Mouse (Mus musculus): ENCODE measurements around the gene Col13a1.

Gene Col13a1

DNA sequence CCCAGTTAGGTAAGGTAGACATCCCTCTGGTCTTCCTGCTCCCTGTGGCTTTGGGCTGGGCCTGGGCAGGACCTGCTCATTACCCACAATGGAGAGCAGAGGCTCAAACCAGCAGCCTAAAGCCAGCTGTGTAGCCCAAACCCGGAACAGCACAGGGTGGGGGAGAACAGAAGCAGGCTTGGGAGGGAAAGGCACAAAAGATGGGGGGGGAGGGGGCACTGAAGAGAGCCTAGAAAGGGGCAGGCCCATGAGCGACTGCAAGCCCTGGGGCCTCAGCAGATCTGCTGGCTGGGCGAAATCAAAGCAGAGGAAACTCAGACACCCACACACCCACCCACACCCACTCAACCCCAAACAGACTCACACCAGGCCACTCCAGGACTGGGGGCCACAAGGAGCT lies 11.7 kb downstream of the Col13a1 start:
- DNase-seq = peak; percentile 83

DNA sequence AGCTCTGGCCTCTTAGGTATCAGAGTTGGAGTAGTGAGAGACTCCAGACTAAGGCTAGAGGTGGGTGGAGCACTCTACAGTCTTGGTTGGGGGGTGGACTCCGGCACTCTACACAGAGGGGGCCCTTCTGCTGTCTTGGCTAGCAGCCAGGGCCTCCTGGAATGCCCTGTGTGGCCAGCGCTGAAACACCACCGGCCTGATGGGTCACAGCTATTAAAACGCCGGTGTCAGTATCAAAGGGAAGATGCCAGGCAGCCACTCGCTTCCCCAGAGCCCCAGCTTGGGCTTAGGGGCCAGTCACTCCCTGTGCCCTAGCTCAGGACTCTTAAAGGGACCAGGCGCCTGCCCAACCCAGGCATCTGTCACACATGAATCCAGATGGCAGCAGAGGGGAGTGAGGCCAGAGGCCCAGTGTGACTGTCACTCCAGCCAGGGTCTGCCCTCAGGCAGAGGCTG lies 13.5 kb downstream of the Col13a1 start:
- DNase-seq = no peak

DNA sequence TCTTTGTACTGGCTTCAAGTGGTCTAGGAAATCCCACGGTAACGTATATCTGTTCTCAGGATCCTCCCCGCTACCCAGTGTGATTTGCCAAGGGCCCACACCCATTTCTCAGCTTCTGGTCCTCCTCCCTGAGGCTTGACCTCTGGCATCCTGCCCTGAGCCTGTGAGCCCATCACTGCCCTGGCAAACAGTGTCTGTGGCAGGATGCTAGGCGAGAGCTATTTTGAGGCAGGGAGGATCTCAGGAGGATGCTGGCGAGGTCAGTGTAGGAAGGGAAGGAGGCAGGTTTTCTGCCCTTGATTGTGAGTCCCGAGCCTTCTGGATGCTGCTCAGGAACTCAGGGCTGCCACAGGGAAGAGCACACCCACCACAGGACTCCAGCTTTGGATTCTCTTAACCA lies 22.2 kb downstream of the Col13a1 start:
- DNase-seq = peak; percentile 95

- no peak for DNase-seq
Measured at GRCm38 (mm10) chr10:61953916-61954315, 25.0 kb downstream of the Col13a1 start.

GRCm38 (mm10) chr10:61949542-61949941 lies 29.4 kb downstream of the Col13a1 start:
- DNase-seq = no peak

GRCm38 (mm10) chr10:61944386-61944785 lies 34.5 kb downstream of the Col13a1 start:
- no peak for DNase-seq

DNA sequence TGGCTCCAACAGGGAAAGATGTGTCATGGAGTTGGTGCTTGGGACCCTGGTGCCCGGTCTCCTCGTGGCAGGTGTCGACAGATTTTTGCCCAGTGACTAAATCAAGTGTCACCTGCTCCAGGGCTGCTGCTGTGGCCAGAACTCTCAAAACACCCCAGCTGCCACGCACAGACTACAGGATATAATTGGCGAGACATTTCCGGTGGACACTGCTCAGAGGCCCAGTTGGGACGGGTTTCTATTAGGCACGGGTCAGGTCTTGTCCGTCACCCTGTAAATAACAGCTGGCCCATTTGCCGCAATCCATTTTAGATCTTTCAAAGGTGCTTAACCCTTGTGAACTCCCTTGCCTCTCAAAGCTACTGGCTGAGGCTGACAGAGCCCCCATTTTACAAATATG lies 35.4 kb downstream of the Col13a1 start:
- DNase-seq = no peak

DNA sequence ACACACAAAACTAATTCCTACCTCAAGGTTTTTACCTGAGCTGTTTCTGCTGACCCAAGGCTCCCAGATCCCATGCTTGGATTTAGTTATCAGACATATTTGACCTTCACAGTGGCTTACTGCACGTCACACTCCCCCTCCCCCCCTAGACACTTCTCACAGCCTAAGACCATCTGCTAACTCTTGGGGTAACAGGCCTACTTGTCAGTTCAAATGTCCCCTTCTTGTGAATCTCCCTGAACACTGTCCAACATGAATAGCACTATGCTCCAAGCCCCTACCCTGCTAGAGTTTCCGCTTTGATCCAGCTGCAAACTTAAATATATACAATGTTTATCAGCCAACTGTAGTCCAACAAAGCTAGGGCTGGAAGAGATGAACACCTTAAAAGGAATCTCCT lies 36.2 kb downstream of the Col13a1 start:
- no peak for DNase-seq

DNA sequence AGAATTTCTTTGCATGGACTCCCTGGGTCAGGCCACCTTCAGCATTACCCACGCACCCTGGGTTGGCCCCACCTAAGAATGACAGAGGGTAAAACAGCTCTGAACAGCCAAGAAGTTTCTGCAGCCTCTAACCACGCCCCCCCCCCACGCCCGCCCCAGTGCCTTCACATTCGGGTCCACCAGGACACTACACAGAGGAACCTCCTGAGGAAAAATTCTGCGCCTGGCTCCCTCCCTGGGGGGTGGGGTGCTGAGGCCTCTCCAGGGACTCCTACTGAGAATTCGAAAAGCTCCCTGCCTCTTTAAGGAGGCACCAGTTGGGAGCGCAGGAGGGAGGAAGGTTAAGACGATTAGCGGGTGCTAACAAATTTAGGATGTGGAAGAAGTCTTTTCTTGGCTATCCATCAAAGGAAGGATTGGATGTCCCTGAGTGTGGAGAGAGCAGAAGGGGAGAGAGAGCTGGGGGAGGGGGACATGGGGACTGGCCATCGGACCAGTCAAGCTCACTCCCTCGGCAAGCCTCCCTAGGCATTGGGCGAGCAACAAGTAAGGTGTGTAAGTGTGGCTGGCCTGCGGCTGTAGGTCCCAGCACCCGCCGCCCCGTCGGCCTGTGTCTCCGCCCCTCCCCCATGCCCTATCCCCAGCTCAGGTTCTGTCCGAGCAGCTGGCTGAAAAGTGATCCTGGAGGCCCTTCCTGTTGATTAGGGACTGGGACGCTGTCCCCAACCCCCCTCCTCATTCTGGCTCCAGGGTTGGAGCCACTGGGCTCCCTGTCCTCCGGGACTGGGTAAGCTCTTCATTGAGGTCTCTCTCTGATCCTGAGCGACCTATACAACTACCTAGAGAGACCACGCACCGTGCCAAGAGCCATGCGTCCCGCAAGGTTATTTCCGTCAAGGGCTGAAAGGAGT lies 42.4 kb downstream of the Col13a1 start:
- DNase-seq = no peak

DNA sequence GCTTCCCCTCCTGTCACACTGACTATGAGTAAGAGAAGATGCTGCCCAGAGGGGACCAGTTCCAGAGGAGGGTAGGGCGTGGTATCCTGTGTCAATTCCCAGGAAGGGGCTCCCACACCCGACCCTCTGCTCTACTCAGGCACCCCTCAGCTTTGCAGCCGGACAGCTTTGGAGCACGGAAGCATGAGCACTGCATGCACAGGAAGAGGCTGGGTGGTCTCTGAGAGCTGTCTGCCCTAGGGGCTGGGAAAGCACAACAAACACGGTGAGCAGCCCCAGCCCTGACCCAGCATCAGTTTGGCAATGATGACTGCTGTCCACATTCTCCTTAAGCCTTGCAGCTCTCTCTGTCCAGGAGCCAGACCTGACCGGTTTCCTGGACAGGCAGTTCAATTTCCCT lies 47.2 kb downstream of the Col13a1 start:
- no peak for DNase-seq

DNA sequence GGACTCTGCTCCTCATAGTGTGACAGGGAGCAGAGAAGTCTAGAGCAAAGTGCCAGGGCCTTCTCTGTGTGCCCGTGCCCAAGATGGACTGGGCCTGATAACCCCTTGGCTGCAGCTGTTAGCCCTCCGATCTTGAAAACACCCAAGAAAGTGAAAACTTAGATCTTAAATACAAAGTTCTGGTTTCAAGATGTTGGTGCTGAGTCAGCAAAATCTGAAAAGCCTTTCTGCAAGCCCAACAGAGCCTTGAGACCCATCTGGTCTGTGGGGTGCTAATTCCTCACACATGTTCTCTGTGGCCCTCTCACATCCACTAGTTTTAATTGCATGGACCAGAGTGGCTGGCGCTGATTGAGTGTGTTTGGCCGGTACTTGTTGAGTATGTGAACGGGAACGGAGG lies 49.0 kb downstream of the Col13a1 start:
- DNase-seq = no peak

DNA sequence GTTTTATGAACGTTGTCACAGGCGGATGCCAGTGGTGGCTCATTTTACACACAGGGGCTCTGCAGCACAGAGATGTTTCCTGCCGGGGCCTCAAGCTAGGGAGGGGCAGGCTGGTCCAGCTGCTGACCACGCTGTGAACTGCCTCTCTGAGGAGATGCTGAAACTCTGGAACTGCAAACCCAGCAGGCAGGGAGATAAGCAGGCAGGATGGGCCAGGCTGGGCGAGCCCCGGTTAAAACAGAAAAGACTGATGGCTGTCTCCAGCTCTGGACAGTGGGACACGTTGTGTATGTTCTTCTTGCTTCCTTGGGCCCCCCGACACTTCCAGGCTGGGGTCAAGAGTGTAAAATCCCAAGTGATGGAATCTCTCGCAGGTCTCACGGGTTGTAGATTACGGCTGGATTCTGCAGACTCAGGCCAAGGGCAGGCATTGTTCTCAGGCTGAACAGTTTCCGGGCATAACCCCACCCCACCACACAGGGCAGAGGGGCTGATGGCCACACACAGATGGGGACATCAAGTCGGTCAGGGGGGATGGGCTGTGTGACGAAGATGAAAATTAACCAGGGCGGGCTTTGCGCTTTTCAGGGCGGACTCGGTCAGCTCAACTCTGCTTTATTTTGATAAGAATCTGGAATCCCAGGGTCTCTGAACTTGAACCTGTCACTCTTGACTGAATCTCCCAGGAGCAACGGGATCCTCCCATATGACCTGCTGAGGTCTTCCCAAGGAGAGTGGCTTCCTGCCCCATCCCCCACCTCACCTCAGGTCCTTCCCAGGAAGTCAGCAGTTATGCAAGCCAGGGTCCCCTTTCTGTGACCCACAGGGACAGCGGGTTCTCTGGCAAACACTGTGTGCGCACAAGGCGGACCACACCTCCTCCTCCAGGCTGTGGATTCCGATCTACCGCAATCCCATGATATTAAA lies 49.9 kb downstream of the Col13a1 start:
- DNase-seq = peak; percentile 95

DNA sequence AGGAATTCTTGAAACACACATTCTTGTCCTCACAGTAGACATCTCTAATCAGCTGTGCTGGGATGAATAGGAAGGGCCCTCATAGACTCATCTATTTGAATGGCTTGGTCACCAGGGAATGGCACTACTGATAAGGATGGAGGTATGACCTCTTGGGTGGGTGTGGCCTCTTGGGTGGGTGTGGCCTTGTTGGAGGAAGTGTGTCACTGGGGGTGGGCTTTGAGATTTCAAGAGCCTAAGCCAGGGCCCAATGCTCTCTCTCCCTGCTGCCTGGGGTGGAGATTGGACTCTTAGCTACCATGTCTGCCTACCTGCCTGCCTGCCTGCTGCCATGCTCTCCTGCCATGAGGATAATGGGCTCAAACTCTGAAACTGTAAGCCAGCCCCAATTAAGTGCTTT lies 53.2 kb downstream of the Col13a1 start:
- no peak for DNase-seq

DNA sequence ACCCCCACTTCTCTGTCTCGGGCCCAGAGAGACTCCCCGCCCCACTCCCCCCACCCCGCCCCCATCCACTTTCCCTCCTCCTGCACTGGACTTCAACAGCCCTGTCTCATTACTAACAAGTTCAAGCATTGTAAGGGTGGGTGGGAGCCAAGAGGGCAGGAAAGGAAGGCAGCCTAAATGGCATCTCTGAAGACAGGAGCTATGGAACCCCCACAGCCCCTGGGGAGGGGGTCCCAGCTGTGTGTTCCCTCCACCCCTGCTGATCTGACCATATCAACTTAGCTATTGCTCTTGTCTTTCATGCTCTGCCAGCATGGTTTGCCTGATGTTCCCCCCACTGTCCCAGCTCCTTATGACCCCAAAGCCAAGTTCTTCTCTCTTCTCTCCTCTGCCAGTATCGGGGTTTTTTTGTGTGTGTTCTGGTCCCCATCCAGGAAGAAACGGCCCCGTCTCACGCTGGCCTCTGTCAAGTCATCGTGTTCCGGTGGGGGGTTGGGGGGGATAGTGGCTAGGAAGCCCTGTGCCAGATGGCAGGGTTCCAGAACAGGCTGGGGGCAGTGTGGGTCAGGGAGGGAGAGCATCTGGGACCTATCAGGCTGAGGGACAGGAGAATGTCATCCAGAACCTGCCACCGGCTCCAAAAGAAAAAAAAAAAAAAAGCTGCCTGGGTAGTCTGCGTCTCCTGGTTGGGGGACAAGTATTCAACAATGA lies 58.1 kb downstream of the Col13a1 start:
- DNase-seq = peak; percentile 94

DNA sequence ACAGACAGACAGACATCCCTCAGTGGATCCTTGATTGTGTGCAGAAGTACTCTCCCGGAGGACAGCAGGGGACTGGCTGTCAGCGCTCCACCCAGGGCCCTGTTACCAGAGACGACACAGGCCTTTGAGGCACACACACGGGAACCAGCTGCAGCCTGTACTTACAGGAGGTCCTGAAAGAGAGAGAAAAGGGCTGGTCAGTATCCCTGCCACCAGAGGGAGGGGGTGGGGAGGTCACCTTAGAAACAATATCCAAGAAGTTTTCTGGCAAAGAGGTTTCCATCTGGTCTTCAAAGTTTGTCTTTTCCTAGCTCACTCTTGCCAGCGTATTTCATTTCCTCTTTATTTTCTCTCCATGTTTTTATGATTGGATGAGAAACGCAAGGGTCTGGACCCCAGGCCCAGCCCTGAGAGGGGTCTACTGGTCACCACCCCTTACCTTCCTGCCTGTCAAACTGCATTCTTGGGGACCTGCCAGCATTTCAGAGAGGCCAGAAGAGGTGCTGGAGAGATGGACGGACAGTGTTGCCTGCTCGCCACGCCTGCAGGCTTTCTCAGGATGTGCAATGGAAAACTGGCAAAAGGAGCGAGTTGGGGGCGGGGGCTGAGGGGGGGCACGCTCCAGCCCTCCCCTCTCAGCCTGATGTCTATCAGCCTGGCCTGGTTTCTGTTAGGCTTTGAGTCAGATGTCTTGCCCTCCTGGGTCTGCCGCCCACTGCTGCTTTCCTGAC lies 58.8 kb downstream of the Col13a1 start:
- DNase-seq = peak; percentile 92

DNA sequence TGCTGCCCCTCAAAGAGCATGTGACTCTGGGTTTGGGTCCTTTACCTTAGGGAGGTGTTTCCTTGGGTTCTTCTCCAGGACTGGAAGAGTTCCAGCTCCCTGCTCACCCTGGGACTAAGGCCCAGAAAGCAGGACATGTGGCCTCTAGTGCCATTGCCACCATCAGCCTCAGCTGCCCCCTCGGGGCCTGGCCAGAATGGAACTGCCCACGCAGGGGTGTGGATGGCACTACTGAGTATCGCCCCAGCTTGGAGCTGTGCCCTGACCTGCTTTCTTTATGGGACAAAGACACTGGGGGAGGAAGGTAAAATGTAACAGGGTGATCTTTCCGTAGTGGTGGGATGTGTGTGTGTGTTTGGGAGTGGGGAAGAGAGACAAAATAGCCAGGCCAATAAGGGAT lies 59.4 kb downstream of the Col13a1 start:
- DNase-seq = no peak

DNA sequence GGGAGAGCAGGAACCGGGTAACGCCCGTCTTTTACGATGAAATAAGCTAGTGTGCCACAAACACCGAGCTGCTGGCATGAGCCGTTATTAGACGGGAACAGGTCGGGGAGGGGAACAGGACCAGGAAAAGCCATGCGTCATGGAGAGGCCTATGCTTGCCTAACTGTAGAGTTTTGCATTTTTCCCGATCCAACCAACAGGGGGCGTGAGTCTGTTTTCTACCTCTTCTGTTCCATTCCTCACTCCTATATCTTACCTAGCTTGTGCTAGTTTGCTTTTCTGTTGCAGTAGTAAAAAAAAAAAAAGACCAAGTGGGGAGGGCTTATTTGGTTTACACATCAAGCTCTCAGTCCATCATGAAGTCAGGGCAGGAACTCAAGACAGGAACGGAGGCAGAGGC lies 61.8 kb downstream of the Col13a1 start:
- DNase-seq = no peak

DNA sequence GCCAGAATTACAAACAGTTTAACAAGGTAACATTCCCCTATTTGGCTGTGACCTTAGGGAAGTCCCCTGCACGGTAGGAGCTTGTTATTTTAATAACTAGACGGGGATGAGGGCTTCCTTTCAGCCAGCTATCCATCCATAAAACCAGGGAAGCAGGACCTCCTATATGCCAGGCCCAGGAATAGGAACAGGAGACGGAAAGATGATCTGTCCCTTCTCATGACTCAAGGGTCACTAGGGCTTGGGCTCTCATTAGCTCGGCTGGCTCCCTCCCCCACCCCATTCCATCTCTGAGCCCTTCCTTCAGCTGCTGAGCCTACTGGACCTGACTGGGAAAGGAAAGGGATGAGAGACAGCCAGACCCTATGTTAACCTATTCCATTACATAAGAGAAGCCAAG lies 67.1 kb downstream of the Col13a1 start:
- DNase-seq = no peak

DNA sequence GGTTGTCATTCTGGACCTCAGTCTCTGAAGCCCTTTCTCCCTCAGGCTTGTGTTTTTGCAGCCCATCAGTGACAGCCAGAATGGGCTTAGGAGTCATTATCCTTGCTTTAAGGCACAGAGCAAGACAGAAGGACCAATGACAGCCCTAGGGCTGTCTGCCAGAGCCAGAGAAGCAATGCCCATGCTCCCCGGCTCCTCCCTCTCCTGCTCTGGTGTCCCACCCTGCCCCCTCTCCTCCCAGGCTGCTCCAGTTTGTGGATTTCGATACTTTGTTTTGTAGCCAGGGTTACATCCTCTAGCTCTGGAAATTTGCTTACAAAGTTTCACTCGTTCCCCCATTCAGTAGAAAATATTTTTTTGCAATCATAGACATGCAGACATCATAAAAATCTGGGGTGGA lies 69.9 kb downstream of the Col13a1 start:
- DNase-seq = no peak

DNA sequence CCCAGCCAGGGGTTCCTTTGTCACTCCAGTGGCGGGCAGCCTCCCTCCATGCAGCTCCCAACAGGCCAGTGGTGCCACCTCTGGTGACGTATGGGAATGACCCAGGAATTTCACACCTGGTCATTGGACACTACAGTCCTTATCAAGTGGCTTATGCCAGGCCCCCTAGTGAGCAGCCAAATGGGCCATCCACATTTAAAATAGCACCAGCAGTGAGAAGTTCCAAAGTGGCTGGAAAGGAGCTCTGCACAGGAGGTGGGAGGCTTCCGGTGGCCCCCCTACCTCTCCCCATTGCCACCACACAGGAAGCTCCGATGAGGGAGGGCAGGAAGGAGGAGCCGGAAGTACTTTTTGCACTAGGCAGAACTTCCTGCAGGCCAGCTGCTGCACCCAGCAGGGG lies 72.7 kb downstream of the Col13a1 start:
- peak; percentile 96 for DNase-seq

GRCm38 (mm10) chr10:61905308-61905707 lies 73.6 kb downstream of the Col13a1 start:
- DNase-seq = no peak

DNA sequence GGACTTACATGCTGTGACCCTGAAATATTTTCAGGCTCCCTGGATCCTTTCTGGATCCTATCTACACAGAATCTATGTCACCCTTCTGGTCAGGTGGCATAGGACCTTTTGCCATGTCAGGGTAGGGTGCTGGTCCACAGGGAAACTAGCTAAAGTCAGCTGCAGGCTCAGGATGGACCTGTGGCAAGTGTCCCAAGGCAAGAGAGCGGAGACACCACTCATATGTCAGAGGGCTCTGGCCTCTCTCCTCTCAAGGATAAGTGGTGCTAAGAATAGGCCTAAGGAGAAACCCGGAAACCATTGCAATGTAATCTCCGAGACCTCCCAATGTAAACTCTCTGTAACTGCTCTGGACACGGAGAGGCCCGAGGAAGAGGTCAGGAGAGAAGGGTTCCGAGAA lies 80.8 kb downstream of the Col13a1 start:
- no peak for DNase-seq
